Mouse (Mus musculus) liver, embryonic 15.5 days (tissue): Measurements from ENCODE around the gene Asb6. TPM values are rescaled to one million over a fixed set of nuclear protein-coding genes. Genes with fewer than 3 reads are reported as not detected.

Experiments
- ATAC-seq: fragments of 200-750 bp; cut with Nextera tagmentation; 2 replicates; pipeline ENCODE4 v1.8.0; 2017; ENCODE audit warnings: moderate number of reproducible peaks, mild to moderate bottlenecking, moderate library complexity; ENCODE audit not compliant: insufficient read depth
- H3K27ac ChIP-seq: fragments of 300-500 bp; sonication (generic); replicated peaks from 2 replicates; pipeline ENCODE4 v1.5.1; 2015; ENCODE audit warnings: mild to moderate bottlenecking, inconsistent platforms
- H3K27me3 ChIP-seq: fragments of 300-500 bp; sonication (generic); 2 replicates; pipeline ENCODE4 v1.6.1; 2015; ENCODE audit warnings: mild to moderate bottlenecking, inconsistent platforms
- H3K36me3 ChIP-seq: fragments of 300-500 bp; sonication (generic); replicated peaks from 2 replicates; pipeline ENCODE4 v1.6.1; 2015; ENCODE audit warnings: moderate library complexity, mild to moderate bottlenecking, inconsistent platforms
- H3K4me1 ChIP-seq: fragments of 300-500 bp; sonication (generic); replicated peaks from 2 replicates; pipeline ENCODE4 v1.6.1; 2015; ENCODE audit warnings: inconsistent platforms
- H3K4me2 ChIP-seq: fragments of 300-500 bp; sonication (generic); 2 replicates; pipeline ENCODE4 v1.6.1; 2015; ENCODE audit warnings: moderate library complexity, mild to moderate bottlenecking, inconsistent platforms
- H3K4me3 ChIP-seq: fragments of 300-500 bp; sonication (generic); replicated peaks from 2 replicates; pipeline ENCODE4 v1.5.1; 2015; ENCODE audit warnings: mild to moderate bottlenecking, inconsistent platforms
- H3K9ac ChIP-seq: fragments of 300-500 bp; sonication (generic); 2 replicates; pipeline ENCODE4 v1.6.1; 2015; ENCODE audit warnings: moderate library complexity, mild to moderate bottlenecking, inconsistent platforms
- H3K9me3 ChIP-seq: fragments of 300-500 bp; sonication (generic); replicated peaks from 2 replicates; pipeline ENCODE4 v1.6.1; 2016; ENCODE audit warnings: inconsistent platforms
- WGBS: fragments of 180-500 bp; shearing (Covaris S2); methylation state at CpG from one replicate; pipeline ENCODE4 v1.1.7; 2015; ENCODE audit warnings: mixed read lengths; ENCODE audit not compliant: insufficient replicate concordance; 5-methylcytosine and 5-hydroxymethylcytosine counted together
- polyA plus RNA-seq: library from polyadenylated mRNA; unstranded; fragments of >200 nt; fragmentation: Nextera tagmentation; extraction: Ambion mirVana; gene quantifications from 2 replicates; pipeline ENCODE4 v1.2.1, GENCODE M21; 2015

Gene Asb6
- polyA plus RNA-seq, 1 experiment from 2014 or later, result 30.0 TPM

DNA sequence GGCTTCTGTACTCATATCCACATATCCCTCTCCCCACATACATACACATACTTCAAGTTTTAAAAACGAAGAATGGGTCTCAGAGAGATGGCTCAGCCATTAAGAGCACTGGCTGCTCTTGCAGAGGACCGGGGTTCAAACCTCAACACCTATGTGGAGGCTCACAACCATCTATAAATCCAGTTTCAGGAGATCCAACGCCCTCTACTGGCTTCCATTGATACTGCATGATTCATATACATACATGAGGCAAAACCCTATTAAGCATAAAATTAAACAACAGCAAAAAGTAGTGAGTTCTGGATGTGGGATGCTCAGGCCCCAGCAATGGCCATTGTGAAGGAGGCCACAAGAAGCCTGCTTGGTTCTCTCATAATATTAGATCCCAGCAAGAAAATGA lies 54.2 kb downstream of the Asb6 start:
- no peaks in the 10 kb centered on the region for H3K36me3 ChIP-seq
- no peaks in the 10 kb centered on the region for H3K9me3 ChIP-seq
- WGBS, result 49% methylated on average over 3 of the region's 3 CpGs
- no peak overlapping the region for H3K4me3 ChIP-seq
- no peaks in the 10 kb centered on the region for H3K27me3 ChIP-seq
- H3K4me2 ChIP-seq, result no peak overlapping the region
- no peak overlapping the region for H3K9ac ChIP-seq
- H3K27ac ChIP-seq, result no peak overlapping the region
- peaks cover 54% of the 10 kb centered on the region for H3K4me1 ChIP-seq
- ATAC-seq, result no peak

DNA sequence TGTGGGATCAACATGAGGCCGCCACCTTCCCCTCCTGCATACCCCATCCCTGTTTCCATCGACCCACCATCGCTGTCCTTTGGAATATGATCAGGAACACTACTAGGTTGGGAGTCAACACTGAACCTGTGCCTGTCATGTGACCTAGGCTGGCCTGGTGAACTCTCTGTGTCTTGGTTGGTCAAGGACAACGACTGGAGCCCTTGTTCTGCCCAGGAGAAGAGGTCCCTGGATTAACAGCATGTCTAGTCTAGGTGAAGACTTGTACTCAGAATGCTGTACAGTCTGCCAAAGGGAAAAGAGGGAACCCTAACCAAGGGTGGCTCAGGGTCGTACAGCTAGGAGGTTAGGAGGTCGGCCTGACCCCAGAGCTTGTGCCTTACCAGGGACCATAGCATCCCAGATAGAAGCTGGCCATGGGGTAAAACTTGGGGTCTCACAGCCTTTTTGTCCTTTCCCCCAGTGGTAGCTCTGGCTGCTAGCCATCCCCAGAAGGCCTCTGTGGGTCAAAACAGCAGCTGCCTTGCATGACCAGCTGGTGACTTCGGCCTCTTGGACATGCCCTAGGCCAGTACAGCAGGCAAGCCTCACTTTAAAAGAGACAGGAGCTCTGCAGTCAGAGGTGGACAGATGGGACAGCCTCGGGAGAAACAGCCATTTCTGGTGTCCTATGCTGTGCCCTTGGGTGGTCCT lies 56.7 kb downstream of the Asb6 start:
- Histone ChIP-seq H3K4me2 (peak overlapping the region; percentile 100), H3K36me3 (no peaks in the 10 kb centered on the region), H3K9me3 (no peaks in the 10 kb centered on the region), H3K9ac (peak overlapping the region; percentile 81), H3K4me3 (peak overlapping the region; percentile 72), H3K27ac (peak overlapping the region; percentile 99), H3K27me3 (no peaks in the 10 kb centered on the region), H3K4me1 (peaks cover 73% of the 10 kb centered on the region)
- no peak for ATAC-seq
- WGBS, result 66% methylated on average over 8 of the region's 8 CpGs

Other genes with a start within 250 kb of the Asb6 start
- not detected in 2 replicates for gene Cstad, start 235.3 kb downstream of the Asb6 start, polyA plus RNA-seq
- gene 1700001O22Rik, start 26.7 kb downstream of the Asb6 start, polyA plus RNA-seq, result not detected in 2 replicates
- gene Ntmt1, start 22.5 kb downstream of the Asb6 start, polyA plus RNA-seq, result 26.0 and 27.5 TPM in 2 replicates
- 0.23 TPM in 1 of 2 replicates, not detected in the other for gene Prrx2, start 4.6 kb upstream of the Asb6 start, polyA plus RNA-seq
- gene Ptges, start 99.5 kb upstream of the Asb6 start, polyA plus RNA-seq, result 0.29 and 0.33 TPM in 2 replicates
- gene Tor1b, start 122.6 kb upstream of the Asb6 start, polyA plus RNA-seq, result 14.6 and 16.1 TPM in 2 replicates
- gene Tor1a, start 137.6 kb upstream of the Asb6 start, polyA plus RNA-seq, result 38.9 and 39.3 TPM in 2 replicates
- 23.1 and 24.6 TPM in 2 replicates for gene BC005624, start 151.9 kb upstream of the Asb6 start, polyA plus RNA-seq
- gene Usp20, start 151.9 kb upstream of the Asb6 start, polyA plus RNA-seq, result 4.3 and 4.8 TPM in 2 replicates